Mouse (Mus musculus) heart, postnatal 0 days (tissue): ENCODE results near the gene Pex16. TPM values are rescaled to one million over a fixed set of nuclear protein-coding genes. Genes with fewer than 3 reads are reported as not detected.
A peak's percentile ranks its signal among the peaks of the same experiment; 100 is the strongest.
"Not testable (repeated sequence)": the region's sequence is repeated elsewhere in the genome, so short reads cannot be mapped to it uniquely, and the experiment has no call there.

Experiments
- ATAC-seq: fragments of 200-750 bp; cut with Nextera tagmentation; 2 replicates; pipeline ENCODE4 v1.8.0; 2017; ENCODE audit warnings: low read depth, moderate number of reproducible peaks, moderate library complexity; ENCODE audit not compliant: insufficient read depth
- DNase-seq: peaks from one replicate; pipeline ENCODE4 v3.0.0-alpha.2; 2016; ENCODE audit warnings: low spot score
- H3K27ac ChIP-seq: fragments of 300-500 bp; sonication (generic); 2 replicates; pipeline ENCODE4 v1.5.1; 2014; ENCODE audit warnings: low read depth, mild to moderate bottlenecking
- H3K27me3 ChIP-seq: fragments of 300-500 bp; sonication (generic); 2 replicates; pipeline ENCODE4 v1.6.1; 2014; ENCODE audit warnings: low read length, mixed read lengths; ENCODE audit not compliant: control insufficient read depth, insufficient read depth
- H3K36me3 ChIP-seq: fragments of 300-500 bp; sonication (generic); replicated peaks from 2 replicates; pipeline ENCODE4 v1.6.1; 2014; ENCODE audit warnings: low read length, mixed read lengths; ENCODE audit not compliant: control insufficient read depth, insufficient read depth
- H3K4me1 ChIP-seq: fragments of 300-500 bp; sonication (generic); 2 replicates; pipeline ENCODE4 v1.6.1; 2014; ENCODE audit warnings: antibody characterized with exemption; ENCODE audit not compliant: control insufficient read depth, insufficient read depth
- H3K4me2 ChIP-seq: fragments of 300-500 bp; sonication (generic); 2 replicates; pipeline ENCODE4 v1.6.1; 2014; ENCODE audit warnings: low read depth, mild to moderate bottlenecking, low read length, moderate library complexity
- H3K4me3 ChIP-seq: fragments of 300-500 bp; sonication (generic); 2 replicates; pipeline ENCODE4 v1.5.1; 2014; ENCODE audit warnings: low read depth, low read length
- H3K9ac ChIP-seq: fragments of 300-500 bp; sonication (generic); replicated peaks from 2 replicates; pipeline ENCODE4 v1.6.1; 2014; ENCODE audit warnings: low read depth, low read length, mixed read lengths
- H3K9me3 ChIP-seq: fragments of 300-500 bp; sonication (generic); replicated peaks from 2 replicates; pipeline ENCODE4 v1.6.1; 2016; ENCODE audit warnings: low read length; ENCODE audit not compliant: control insufficient read depth
- CTCF ChIP-seq: IDR thresholded peaks from 2 replicates; pipeline ENCODE4 v1.5.1; 2016; ENCODE audit warnings: antibody characterized with exemption, control low read depth, low read depth
- EP300 ChIP-seq: IDR thresholded peaks from 2 replicates; pipeline ENCODE4 v1.6.1; 2016; ENCODE audit warnings: antibody characterized with exemption, low read depth
- WGBS: fragments of 180-500 bp; shearing (Covaris S2); extraction: QIAGEN DNeasy Blood & Tissue Kit; methylation state at CpG from one replicate; pipeline ENCODE4 v1.1.7; 2014; 5-methylcytosine and 5-hydroxymethylcytosine counted together
- polyA plus RNA-seq: library from polyadenylated mRNA; unstranded; fragments of >200 nt; fragmentation: Nextera tagmentation; extraction: Ambion mirVana; gene quantifications from 2 replicates; pipeline ENCODE4 v1.2.1, GENCODE M21; 2015
- total RNA-seq: library from RNA; depleted of rRNA; stranded (reverse); fragments of >200 nt; gene quantifications from 2 replicates; pipeline ENCODE4 v1.2.3, GENCODE M21; 2014; ENCODE audit warnings: low replicate concordance

Gene Pex16
- total and polyA plus RNA-seq, 2 experiments from 2014 or later = 14.1 to 27.7 TPM

DNA sequence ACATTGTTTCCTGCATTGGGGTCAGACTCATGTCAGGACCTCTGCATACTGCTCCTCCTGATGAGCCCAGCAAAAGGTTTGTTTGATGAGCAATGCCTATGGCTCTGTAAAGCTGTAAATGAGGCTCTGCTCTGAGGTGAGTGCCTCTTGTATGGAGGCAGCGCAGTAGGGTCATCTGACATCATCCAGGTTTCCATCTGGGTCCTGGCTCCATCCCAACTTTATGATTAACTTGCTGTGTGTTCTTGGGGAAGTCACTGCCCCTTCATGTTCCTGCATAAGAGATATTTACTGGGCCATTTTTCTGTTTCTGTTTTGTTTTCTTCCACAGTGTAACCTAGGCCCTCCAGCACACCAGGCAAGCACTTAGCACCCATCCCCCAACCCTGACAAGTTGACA is 23.0 kb downstream of the Pex16 start:
- ATAC-seq = no peak
- no peak overlapping the region for H3K4me2 ChIP-seq
- no peaks in the 10 kb centered on the region for H3K36me3 ChIP-seq
- H3K27me3 ChIP-seq = peaks cover 33% of the 10 kb centered on the region
- no peak overlapping the region for H3K27ac ChIP-seq
- 66% methylated on average over 1 of the region's 1 CpGs for WGBS
- H3K4me3 ChIP-seq = no peak overlapping the region
- H3K9me3 ChIP-seq = no peaks in the 10 kb centered on the region
- no peak overlapping the region for H3K9ac ChIP-seq
- no peak for DNase-seq
- TF ChIP-seq CTCF (no peak), EP300 (no peak)
- peaks cover 2% of the 10 kb centered on the region; the same call in 1 of the 2 replicates for H3K4me1 ChIP-seq

GRCm38 (mm10) chr2:92399877-92400276 is 25.4 kb downstream of the Pex16 start:
- 74% methylated on average over 4 of the region's 4 CpGs for WGBS
- peaks cover 10% of the 10 kb centered on the region for H3K36me3 ChIP-seq

GRCm38 (mm10) chr2:92400682-92401081 is 26.2 kb downstream of the Pex16 start:
- WGBS = 4% methylated on average over 22 of the region's 22 CpGs
- H3K36me3 ChIP-seq = peaks cover 18% of the 10 kb centered on the region
- H3K9me3 ChIP-seq = no peaks in the 10 kb centered on the region
- peaks cover 10% of the 10 kb centered on the region for H3K27me3 ChIP-seq
- DNase-seq (no peak), ATAC-seq (0 out of 2 replicates have a peak, but pooled peaks have one; percentile 7)
- H3K27ac ChIP-seq = no peak overlapping the region
- H3K4me1 ChIP-seq = no peaks in the 10 kb centered on the region
- H3K4me2 ChIP-seq = peak overlapping the region; percentile 79
- TF ChIP-seq CTCF = no peak
- TF ChIP-seq EP300 = no peak
- H3K4me3 ChIP-seq = peak overlapping the region; percentile 54
- H3K9ac ChIP-seq = peak overlapping the region; percentile 38

More at GRCm38 (mm10) chr2:92399877-92400276, 25.4 kb downstream of the Pex16 start:
- not testable (repeated sequence) for ATAC-seq, DNase-seq, H3K9me3 ChIP-seq, H3K4me1 ChIP-seq, H3K27ac ChIP-seq, H3K4me3 ChIP-seq, H3K4me2 ChIP-seq, H3K9ac ChIP-seq
- peaks cover 13% of the 10 kb centered on the region for H3K27me3 ChIP-seq

DNA sequence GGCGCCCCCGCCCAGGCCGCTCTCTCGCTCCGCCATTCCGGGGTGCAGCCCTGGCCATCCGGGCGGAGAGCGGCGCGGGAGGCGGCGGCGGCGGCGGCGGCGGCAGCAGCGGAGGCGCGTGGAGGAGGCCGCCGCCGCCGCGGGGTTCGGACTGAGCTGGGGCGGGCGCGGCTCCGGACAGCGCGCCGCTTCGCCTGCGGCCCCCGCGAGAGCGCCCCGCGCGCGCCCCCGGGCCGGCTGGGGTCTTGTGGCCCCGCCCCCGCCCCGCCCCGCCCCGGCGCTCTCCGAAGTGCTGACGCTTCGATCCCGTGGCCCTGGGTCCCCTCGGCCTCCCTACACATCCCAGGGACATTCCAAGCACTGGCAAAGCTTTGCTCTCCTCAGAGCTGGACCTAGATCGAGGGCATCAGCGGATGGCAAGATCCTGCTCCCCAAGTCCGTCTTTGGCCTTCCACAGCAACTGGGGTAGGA is 26.6 kb downstream of the Pex16 start, which contains the start of gene Mapk8ip1:
Gene Mapk8ip1 (minus strand): TSS at position 173 of the 471 bp plus-strand sequence.
- TF ChIP-seq EP300 = no peak
- TF ChIP-seq CTCF = no peak
- peak within 1 kb of the TSS; percentile 38 for H3K9ac ChIP-seq
- no peaks in the 10 kb centered on the region for H3K4me1 ChIP-seq
- ATAC-seq (peak; percentile 72), DNase-seq (no peak)
- H3K36me3 ChIP-seq = peaks cover 23% of the 10 kb centered on the region
- 7% methylated on average over 29 of the region's 59 CpGs for WGBS
- H3K9me3 ChIP-seq = no peaks in the 10 kb centered on the region
- H3K4me2 ChIP-seq = peak within 1 kb of the TSS; percentile 79
- H3K27me3 ChIP-seq = peaks cover 9% of the 10 kb centered on the region
- H3K27ac ChIP-seq = no peak within 1 kb of the TSS
- H3K4me3 ChIP-seq = peak within 1 kb of the TSS; percentile 54

DNA sequence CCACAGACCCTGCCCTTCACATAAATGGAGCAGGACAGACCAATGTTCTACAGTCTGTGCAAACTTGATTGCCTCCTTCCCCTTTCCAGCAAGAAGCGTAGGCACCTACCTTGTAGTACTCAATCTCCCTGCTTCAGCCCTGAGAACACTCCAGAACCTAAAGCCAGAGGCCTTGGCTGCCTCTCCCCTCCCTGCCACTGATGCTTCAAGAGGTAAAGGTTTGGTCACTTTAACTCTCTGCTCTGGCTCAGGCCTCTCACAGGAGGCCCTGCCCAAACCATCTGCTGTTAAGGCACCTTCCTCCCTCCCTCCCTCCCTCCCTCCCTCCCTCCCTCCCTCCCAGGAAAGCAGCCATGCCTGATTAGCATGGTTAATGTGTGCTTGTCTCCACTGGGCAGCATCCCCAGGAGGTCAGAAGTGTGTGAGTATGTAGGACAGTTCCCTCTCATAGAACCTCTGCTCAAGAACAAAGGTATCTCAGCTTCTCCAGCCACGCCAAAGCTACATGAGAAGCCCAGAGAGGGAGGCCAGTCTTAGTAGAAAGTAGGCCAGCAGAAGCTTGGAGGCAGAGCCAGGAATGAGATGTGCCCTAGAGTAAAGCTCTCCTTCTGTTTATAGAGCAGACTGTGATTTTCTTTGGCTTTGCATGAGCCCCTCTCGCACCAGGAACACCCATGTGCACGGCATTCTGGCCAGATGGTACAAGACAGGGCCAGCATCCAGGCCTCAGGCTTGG is 28.3 kb downstream of the Pex16 start:
- no peak for TF ChIP-seq CTCF
- TF ChIP-seq EP300 = no peak
- DNase-seq (no peak), ATAC-seq (no peak)
- 74% methylated on average over 4 of the region's 4 CpGs for WGBS
- H3K4me1 ChIP-seq = no peaks in the 10 kb centered on the region
- H3K4me3 ChIP-seq = no peak overlapping the region
- H3K27ac ChIP-seq = no peak overlapping the region
- H3K9me3 ChIP-seq = no peaks in the 10 kb centered on the region
- H3K27me3 ChIP-seq = peaks cover 9% of the 10 kb centered on the region
- H3K9ac ChIP-seq = no peak overlapping the region
- H3K36me3 ChIP-seq = peaks cover 35% of the 10 kb centered on the region
- no peak overlapping the region for H3K4me2 ChIP-seq
